Mouse (Mus musculus) kidney, postnatal 4 days (tissue): ENCODE data around the gene Gm28036.

Experiments
- DNase-seq, 2 experiments: peaks; one replicate each; pipeline ENCODE4 v3.0.0; 2021; ENCODE audit warnings: mixed read lengths in 2 of 2

The Gm28036 gene

GRCm38 (mm10) chr2:156080391-156080790 is 46.5 kb downstream of the Gm28036 start:
- DNase-seq = no peak

- no peak for DNase-seq
Measured at GRCm38 (mm10) chr2:156079674-156080073, 47.2 kb downstream of the Gm28036 start.

- DNase-seq = no peak
Measured at GRCm38 (mm10) chr2:156079183-156079560, 47.7 kb downstream of the Gm28036 start.

GRCm38 (mm10) chr2:156078421-156079182 is 48.3 kb downstream of the Gm28036 start:
- DNase-seq = no peak

- DNase-seq = no peak
Measured at GRCm38 (mm10) chr2:156077461-156077860, 49.4 kb downstream of the Gm28036 start.

GRCm38 (mm10) chr2:156073725-156074124 is 53.2 kb downstream of the Gm28036 start:
- DNase-seq = no peak

GRCm38 (mm10) chr2:156071236-156071635 is 55.7 kb downstream of the Gm28036 start:
- no peak for DNase-seq

GRCm38 (mm10) chr2:156067916-156068315 is 59.0 kb downstream of the Gm28036 start:
- DNase-seq = no peak

GRCm38 (mm10) chr2:156066126-156066525 is 60.8 kb downstream of the Gm28036 start:
- DNase-seq = peak; percentile 11 to 22

GRCm38 (mm10) chr2:156065099-156066041 is 61.5 kb downstream of the Gm28036 start, which contains the start of gene Spag4:
Gene Spag4 (plus strand): TSS chr2:156065175.
- peak; percentile 86 to 91 for DNase-seq

GRCm38 (mm10) chr2:156052816-156053215 is 74.1 kb downstream of the Gm28036 start, which contains the start of gene Fer1l4:
Gene Fer1l4 (minus strand): TSS chr2:156052947.
- no peak for DNase-seq

- peak; percentile 36 to 46 for DNase-seq
Measured at GRCm38 (mm10) chr2:156047929-156048328, 79.0 kb downstream of the Gm28036 start.

- no peak for DNase-seq
Measured at GRCm38 (mm10) chr2:156042903-156043302, 84.0 kb downstream of the Gm28036 start.

- no peak for DNase-seq
Measured at GRCm38 (mm10) chr2:156039390-156039789, 87.5 kb downstream of the Gm28036 start.

- DNase-seq = no peak
Measured at GRCm38 (mm10) chr2:156025482-156025881, 101.4 kb downstream of the Gm28036 start.
